Mouse (Mus musculus) forebrain, postnatal 0 days (tissue): ENCODE measurements around the gene Grin3a. TPM values are rescaled to one million over a fixed set of nuclear protein-coding genes. Genes with fewer than 3 reads are reported as not detected.

Experiments
- ATAC-seq: fragments of 200-750 bp; cut with Nextera tagmentation; 2 replicates; pipeline ENCODE4 v1.8.0; 2017; ENCODE audit warnings: mild to moderate bottlenecking, moderate library complexity
- DNase-seq: peaks from one replicate; pipeline ENCODE4 v3.0.0-alpha.2; 2015
- H3K27ac ChIP-seq: fragments of 300-500 bp; sonication (generic); 2 replicates; pipeline ENCODE4 v1.5.1; 2014; ENCODE audit warnings: low read depth, mild to moderate bottlenecking, antibody characterized with exemption, low read length, moderate library complexity, mixed read lengths
- H3K27me3 ChIP-seq: fragments of 300-500 bp; sonication (generic); 2 replicates; pipeline ENCODE4 v1.6.1; 2014; ENCODE audit warnings: mild to moderate bottlenecking, low read length, mixed read lengths; ENCODE audit not compliant: insufficient read depth
- H3K36me3 ChIP-seq: fragments of 300-500 bp; sonication (generic); 2 replicates; pipeline ENCODE4 v1.6.1; 2014; ENCODE audit warnings: mild to moderate bottlenecking, moderate library complexity; ENCODE audit not compliant: insufficient read depth
- H3K4me1 ChIP-seq: fragments of 300-500 bp; sonication (generic); 2 replicates; pipeline ENCODE4 v1.6.1; 2014; ENCODE audit warnings: antibody characterized with exemption; ENCODE audit not compliant: insufficient read depth
- H3K4me2 ChIP-seq: fragments of 300-500 bp; sonication (generic); 2 replicates; pipeline ENCODE4 v1.6.1; 2014; ENCODE audit warnings: low read depth, mild to moderate bottlenecking, moderate library complexity
- H3K4me3 ChIP-seq: fragments of 300-500 bp; sonication (generic); 2 replicates; pipeline ENCODE4 v1.5.1; 2014; ENCODE audit warnings: low read depth, low read length, mixed read lengths
- H3K9ac ChIP-seq: fragments of 300-500 bp; sonication (generic); 2 replicates; pipeline ENCODE4 v1.6.1; 2014; ENCODE audit warnings: mild to moderate bottlenecking
- H3K9me3 ChIP-seq: fragments of 300-500 bp; sonication (generic); 2 replicates; pipeline ENCODE4 v1.6.1; 2016; ENCODE audit warnings: low read length
- CTCF ChIP-seq: sonication (generic); IDR thresholded peaks from 2 replicates; pipeline ENCODE4 v1.5.1; 2016; ENCODE audit warnings: antibody characterized with exemption, control low read depth, low read depth
- WGBS: fragments of 180-500 bp; shearing (Covaris S2); extraction: QIAGEN DNeasy Blood & Tissue Kit; methylation state at CpG from one replicate; pipeline ENCODE4 v1.1.7; 2014; 5-methylcytosine and 5-hydroxymethylcytosine counted together
- polyA plus RNA-seq: library from polyadenylated mRNA; unstranded; fragments of >200 nt; fragmentation: Nextera tagmentation; extraction: Ambion mirVana; gene quantifications from 2 replicates; pipeline ENCODE4 v1.2.1, GENCODE M21; 2015
- total RNA-seq: library from RNA; depleted of rRNA; stranded (reverse); fragments of >200 nt; gene quantifications from 2 replicates; pipeline ENCODE4 v1.2.3, GENCODE M21; 2014

Grin3a gene
- total and polyA plus RNA-seq, 2 experiments from 2014 or later, result 26.8 to 82.4 TPM

- H3K4me2 ChIP-seq, result no peak overlapping the region
- no peaks in the 10 kb centered on the region for H3K9me3 ChIP-seq
- H3K36me3 ChIP-seq, result no peaks in the 10 kb centered on the region
- H3K4me1 ChIP-seq, result no peaks in the 10 kb centered on the region
- no peaks in the 10 kb centered on the region for H3K27me3 ChIP-seq
- 78% methylated on average over 5 of the region's 5 CpGs for WGBS
- ATAC-seq, result no peak
- H3K4me3 ChIP-seq, result no peak overlapping the region
- H3K27ac ChIP-seq, result no peak overlapping the region
- DNase-seq, result no peak
- TF ChIP-seq CTCF, result no peak
- no peak overlapping the region for H3K9ac ChIP-seq
Measured at GRCm38 (mm10) chr4:49740796-49741766, 104.5 kb downstream of the Grin3a start.

DNA sequence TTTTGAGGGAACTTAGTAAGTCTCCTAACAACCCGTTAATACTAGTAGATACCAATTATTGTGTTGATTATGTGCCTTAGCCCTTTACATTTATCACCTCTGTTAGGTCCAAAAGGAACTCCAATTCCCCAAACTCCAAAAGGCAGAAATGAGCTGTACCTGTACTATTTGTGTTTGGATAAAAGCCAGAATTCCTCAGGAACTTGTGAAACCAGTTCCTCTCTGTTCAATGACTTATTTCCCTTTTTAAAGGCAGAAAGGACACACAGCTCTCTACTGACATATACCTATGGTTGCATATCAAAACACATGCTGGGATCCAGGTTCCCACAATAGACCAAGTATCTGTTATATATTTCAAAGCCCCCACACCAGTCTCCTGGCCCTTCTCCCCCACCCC lies 106.0 kb downstream of the Grin3a start:
- Histone ChIP-seq H3K36me3 (no peaks in the 10 kb centered on the region), H3K4me2 (no peak overlapping the region), H3K27ac (no peak overlapping the region), H3K27me3 (no peaks in the 10 kb centered on the region), H3K9ac (no peak overlapping the region), H3K4me3 (no peak overlapping the region), H3K9me3 (no peaks in the 10 kb centered on the region), H3K4me1 (no peaks in the 10 kb centered on the region)
- DNase-seq (no peak), ATAC-seq (no peak)
- no peak for TF ChIP-seq CTCF
- WGBS, result 36% methylated on average over 1 of the region's 1 CpGs

DNA sequence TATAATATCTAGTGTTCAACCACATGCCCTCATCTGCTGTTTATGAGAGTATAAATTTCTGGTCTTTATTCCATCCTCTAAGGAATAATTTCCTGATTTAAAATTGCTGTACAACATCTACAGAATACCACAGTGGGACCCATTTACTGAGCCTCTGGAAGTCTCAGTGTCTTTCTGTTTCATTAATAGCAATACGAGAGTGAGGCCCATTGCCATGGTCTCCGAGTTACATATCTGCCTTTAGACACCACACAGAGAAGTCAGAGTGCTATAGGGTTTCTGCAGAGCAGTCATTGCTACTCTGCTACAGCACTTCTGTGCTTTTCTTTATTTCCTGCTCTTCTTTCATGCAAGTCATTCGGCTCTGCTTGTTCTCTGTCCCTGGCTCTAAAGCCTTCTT lies 116.2 kb downstream of the Grin3a start:
- Histone ChIP-seq H3K27ac (no peak overlapping the region), H3K4me3 (no peak overlapping the region), H3K27me3 (no peaks in the 10 kb centered on the region), H3K4me2 (no peak overlapping the region), H3K4me1 (no peaks in the 10 kb centered on the region), H3K36me3 (no peaks in the 10 kb centered on the region), H3K9ac (no peak overlapping the region), H3K9me3 (no peaks in the 10 kb centered on the region)
- no peak for DNase-seq
- WGBS, result 51% methylated on average over 3 of the region's 3 CpGs
- ATAC-seq, result no peak
- TF ChIP-seq CTCF, result no peak

- Histone ChIP-seq H3K36me3 (no peaks in the 10 kb centered on the region), H3K4me1 (no peaks in the 10 kb centered on the region), H3K27ac (no peak overlapping the region), H3K27me3 (no peaks in the 10 kb centered on the region), H3K4me2 (no peak overlapping the region), H3K9me3 (no peaks in the 10 kb centered on the region), H3K9ac (no peak overlapping the region), H3K4me3 (no peak overlapping the region)
- DNase-seq, result no peak
- no peak for TF ChIP-seq CTCF
- ATAC-seq, result no peak
- WGBS, result 93% methylated on average over 2 of the region's 2 CpGs
Measured at GRCm38 (mm10) chr4:49723908-49724307, 121.6 kb downstream of the Grin3a start.

GRCm38 (mm10) chr4:49691405-49692194 lies 153.9 kb downstream of the Grin3a start:
- no peaks in the 10 kb centered on the region for H3K9me3 ChIP-seq
- no peaks in the 10 kb centered on the region for H3K27me3 ChIP-seq
- no peaks in the 10 kb centered on the region for H3K4me1 ChIP-seq
- WGBS, result 52% methylated on average over 12 of the region's 12 CpGs
- no peak overlapping the region for H3K4me3 ChIP-seq
- no peak overlapping the region for H3K9ac ChIP-seq
- DNase-seq (no peak), ATAC-seq (no peak)
- TF ChIP-seq CTCF, result no peak
- no peak overlapping the region for H3K27ac ChIP-seq
- H3K4me2 ChIP-seq, result no peak overlapping the region
- H3K36me3 ChIP-seq, result no peaks in the 10 kb centered on the region

DNA sequence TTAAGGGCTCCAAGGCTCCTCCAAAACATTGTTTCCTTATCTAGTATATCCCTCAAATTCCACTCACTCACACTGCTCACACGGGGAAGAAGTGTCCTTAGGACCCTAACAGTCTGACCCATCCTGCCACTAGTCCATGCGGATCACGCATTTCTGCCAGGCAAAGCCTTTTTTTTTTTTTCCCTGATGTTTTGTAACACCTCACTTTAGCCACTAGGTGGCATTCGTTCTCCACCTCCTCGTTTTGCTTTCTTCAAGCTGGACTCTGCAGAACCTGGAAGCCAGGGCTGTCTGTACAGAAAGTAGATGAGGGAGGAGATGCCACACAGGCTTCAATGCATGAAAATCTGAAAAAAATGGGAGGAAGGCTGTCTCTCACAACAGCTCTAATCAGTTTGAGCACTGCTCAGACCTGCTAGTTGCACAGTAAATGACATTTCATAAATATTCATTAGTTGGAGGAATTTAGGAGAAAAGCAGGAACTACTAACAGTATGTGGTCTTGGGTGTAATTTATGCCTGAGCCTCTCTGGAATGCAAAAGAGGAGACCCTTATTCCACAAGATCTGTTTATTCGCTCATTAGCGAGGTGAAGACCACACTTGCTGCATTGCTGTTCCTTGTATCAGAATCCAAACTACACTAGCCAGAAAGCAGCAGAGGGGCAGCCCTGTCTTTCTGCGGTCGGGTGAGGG lies 156.8 kb downstream of the Grin3a start:
- Histone ChIP-seq H3K9me3 (no peaks in the 10 kb centered on the region), H3K36me3 (no peaks in the 10 kb centered on the region), H3K4me2 (no peak overlapping the region), H3K27me3 (no peaks in the 10 kb centered on the region), H3K4me1 (no peaks in the 10 kb centered on the region), H3K9ac (no peak overlapping the region), H3K4me3 (no peak overlapping the region), H3K27ac (no peak overlapping the region)
- DNase-seq (peak; percentile 87), ATAC-seq (peak; percentile 86)
- WGBS, result 6% methylated on average over 9 of the region's 9 CpGs
- TF ChIP-seq CTCF, result peak; percentile 95
